Mouse (Mus musculus): Measurements from ENCODE around the gene Phf10. TPM values are rescaled to one million over a fixed set of nuclear protein-coding genes. Genes with fewer than 3 reads are reported as not detected.

Gene Phf10
- 26.0 and 30.8 TPM in 2 replicates for polyA plus RNA-seq (2015; fragmentation: Nextera tagmentation; extraction: Ambion mirVana)

DNA sequence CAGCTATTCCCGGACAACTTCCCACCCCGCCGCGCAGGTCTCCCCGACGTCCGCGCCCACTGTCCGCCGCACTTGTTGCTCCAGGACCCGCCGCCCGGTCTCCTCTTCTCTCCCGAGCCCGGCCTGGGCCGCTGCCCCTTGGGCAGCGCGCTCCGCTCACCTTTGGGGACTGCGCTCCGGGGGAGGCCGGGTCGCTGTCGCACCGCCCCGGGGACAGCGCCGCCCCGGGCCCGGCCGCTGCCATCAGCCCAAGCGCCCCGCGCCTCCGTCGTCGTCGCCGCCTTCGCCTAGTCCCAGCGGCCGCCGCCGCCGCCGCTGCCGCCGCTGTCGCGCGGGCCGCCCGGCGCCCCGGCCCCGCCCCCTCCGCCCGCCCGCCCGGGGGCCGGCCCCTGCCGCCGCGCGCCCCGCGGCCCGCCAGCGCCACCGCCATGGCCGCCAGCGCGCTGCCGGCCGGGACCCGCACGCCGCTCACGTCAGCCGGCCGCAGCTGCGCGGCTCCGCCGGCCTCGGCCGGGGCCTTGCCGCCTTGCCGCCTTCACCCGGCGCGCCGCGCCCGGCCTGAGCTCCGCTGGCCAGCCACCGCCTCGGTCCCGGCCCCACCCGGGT is at the start of gene Phf10:
Gene Phf10 (minus strand): TSS at position 323 of the 606 bp plus-strand sequence.

DNA sequence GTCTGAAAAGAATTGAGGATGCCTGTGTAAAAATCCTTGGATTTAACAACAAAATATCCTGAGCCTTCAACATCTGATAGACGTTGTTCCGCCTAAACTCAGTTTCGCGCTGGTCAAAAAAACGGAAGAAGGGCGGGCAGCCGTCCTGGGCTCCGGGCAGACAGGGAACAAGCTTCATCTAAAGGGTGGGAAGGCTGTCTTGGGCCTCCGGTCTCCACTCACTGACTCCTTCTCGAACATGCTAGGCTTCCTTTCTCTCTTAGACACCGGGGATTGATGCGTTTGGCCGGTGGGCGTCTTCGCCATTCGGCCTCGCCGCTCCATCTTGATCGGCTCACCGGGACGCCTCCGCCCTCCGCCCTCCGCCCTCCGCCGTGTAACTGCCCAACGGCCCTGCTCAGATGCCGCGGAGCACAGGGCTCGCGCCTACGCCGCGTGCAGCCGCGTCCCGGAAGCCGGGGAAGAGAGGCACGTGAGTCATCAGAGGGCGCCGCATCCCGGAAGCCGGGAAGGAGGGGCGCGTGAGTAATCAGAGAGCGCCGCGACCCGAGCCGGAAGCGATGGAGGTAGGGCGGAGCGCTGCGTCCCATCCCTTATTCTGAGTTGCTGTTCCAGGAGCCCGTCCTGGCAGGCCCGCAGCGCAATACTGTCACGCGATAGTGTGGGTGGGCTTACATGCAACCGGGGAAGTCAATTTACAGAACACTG is 48.8 kb upstream of the Phf10 start, which contains the start of gene Gm3435:
Gene Gm3435 (plus strand): TSS at position 471 of the 708 bp plus-strand sequence.

DNA sequence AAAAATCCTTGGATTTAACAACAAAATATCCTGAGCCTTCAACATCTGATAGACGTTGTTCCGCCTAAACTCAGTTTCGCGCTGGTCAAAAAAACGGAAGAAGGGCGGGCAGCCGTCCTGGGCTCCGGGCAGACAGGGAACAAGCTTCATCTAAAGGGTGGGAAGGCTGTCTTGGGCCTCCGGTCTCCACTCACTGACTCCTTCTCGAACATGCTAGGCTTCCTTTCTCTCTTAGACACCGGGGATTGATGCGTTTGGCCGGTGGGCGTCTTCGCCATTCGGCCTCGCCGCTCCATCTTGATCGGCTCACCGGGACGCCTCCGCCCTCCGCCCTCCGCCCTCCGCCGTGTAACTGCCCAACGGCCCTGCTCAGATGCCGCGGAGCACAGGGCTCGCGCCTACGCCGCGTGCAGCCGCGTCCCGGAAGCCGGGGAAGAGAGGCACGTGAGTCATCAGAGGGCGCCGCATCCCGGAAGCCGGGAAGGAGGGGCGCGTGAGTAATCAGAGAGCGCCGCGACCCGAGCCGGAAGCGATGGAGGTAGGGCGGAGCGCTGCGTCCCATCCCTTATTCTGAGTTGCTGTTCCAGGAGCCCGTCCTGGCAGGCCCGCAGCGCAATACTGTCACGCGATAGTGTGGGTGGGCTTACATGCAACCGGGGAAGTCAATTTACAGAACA is 17.4 kb upstream of the Phf10 start, which contains the start of the genes 9030025P20Rik and Gm3417:
Gene 9030025P20Rik (plus strand): TSS at position 107 of the 677 bp plus-strand sequence.
Gene Gm3417 (minus strand): TSS at position 429 of the 677 bp plus-strand sequence.

DNA sequence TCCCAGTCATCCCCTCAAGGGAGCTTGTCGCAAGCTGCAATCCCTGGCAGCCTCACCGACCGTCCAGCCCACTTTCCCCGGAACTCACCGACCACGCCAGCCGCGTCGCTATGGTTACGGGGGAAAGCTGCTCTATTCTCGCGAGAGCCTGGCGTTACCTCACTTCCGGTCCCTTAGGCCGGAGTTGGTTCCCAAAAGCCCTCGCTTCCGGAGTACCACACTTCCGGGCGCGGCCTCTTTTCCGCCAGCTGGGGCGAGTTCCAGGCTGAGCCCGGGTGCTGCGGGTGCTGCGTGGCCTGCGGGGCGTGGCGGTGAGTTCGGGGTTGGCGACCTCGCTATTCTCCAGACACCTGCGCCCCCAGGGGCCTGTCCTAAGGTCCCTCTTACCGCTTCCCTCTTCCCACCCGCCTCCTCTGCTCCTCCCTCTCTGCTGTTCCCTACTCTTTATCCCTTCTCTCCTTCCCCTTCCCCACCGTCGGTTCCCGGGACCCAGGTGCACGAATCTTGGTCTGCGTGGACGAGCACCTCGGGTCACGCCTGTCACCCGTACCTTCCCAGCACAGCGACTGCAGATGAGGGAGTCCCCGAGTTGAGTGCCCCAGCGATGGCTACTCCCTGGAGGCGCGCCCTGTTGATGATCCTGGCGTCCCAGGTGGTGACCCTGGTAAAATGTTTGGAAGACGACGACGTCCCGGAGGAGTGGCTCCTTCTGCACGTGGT is 17.9 kb downstream of the Phf10 start, which contains the start of the genes Wdr27 and 1600012H06Rik:
Gene Wdr27 (minus strand): TSS at position 150 of the 720 bp plus-strand sequence.
Gene 1600012H06Rik (plus strand): TSS at position 176 of the 720 bp plus-strand sequence.

Other genes starting within 250 kb of the Phf10 start
- 5.9 TPM in 2 replicates for gene Wdr27, start 18.1 kb downstream of the Phf10 start, polyA plus RNA-seq (2015; fragmentation: Nextera tagmentation; extraction: Ambion mirVana)
- 41.0 and 48.5 TPM in 2 replicates for gene 1600012H06Rik, start 18.1 kb downstream of the Phf10 start, polyA plus RNA-seq (2015; fragmentation: Nextera tagmentation; extraction: Ambion mirVana)
- 5.8 and 7.7 TPM in 2 replicates for gene 9030025P20Rik, start 17.2 kb upstream of the Phf10 start, polyA plus RNA-seq (2015; fragmentation: Nextera tagmentation; extraction: Ambion mirVana)
- gene Gm3417, start 17.5 kb upstream of the Phf10 start, polyA plus RNA-seq (2015; fragmentation: Nextera tagmentation; extraction: Ambion mirVana): 0.64 and 1.0 TPM in 2 replicates
- gene Gm3435, start 48.9 kb upstream of the Phf10 start, polyA plus RNA-seq (2015; fragmentation: Nextera tagmentation; extraction: Ambion mirVana): 5.3 and 5.4 TPM in 2 replicates
- 41.7 and 52.5 TPM in 2 replicates for gene Ermard, start 79.9 kb upstream of the Phf10 start, polyA plus RNA-seq (2015; fragmentation: Nextera tagmentation; extraction: Ambion mirVana)
- gene Tcte3, start 80.2 kb upstream of the Phf10 start, polyA plus RNA-seq (2015; fragmentation: Nextera tagmentation; extraction: Ambion mirVana): 1.0 TPM in 1 of 2 replicates, not detected in the other
- 2.6 and 3.1 TPM in 2 replicates for gene Gm3448, start 80.3 kb upstream of the Phf10 start, polyA plus RNA-seq (2015; fragmentation: Nextera tagmentation; extraction: Ambion mirVana)